Mouse (Mus musculus): ENCODE measurements around the gene Med29. TPM values are rescaled to one million over a fixed set of nuclear protein-coding genes. Genes with fewer than 3 reads are reported as not detected.

Med29 gene
- polyA plus RNA-seq, 1 experiment from 2014 or later, result 41.2 TPM

DNA sequence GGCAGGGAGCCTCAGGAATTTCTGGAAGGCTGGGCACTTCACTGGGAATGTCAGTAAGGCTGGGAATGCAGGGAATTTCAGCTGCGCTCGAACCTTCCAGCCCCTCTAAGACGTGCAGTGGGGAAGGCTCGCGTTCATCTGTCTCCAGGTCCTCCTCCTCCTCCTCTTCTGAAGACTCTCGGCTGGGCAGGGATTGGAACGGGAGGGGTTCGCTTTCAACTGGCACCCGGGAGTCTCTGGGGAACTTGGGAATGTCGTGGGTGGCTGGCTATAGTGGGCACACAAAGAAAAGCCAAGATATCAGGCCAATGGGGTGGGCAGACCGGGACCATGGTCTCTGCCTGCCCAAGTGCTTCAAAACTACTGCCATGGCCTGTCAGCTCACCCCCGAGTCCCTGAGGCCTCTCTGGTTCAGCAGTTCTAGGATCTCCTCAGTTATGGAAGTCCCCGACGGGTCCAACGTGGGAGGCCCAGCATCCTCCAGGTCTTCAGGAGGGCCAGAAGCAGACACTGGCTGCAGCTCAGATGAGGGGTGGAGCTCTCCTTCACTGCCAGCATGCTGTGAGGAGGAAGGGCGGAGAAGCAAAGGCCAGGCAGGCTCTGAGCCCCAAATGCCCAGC lies 30.0 kb downstream of the Med29 start:
- H3K4me2 ChIP-seq (ENCODE audit: low read depth, low read length), result no peak overlapping the region
- H3K9me3 ChIP-seq (replicated peaks; ENCODE audit: control insufficient read depth, low read length), result no peaks in the 10 kb centered on the region
- no peak for ATAC-seq (ENCODE audit: insufficient read depth, low FRiP score)
- H3K9ac ChIP-seq (ENCODE audit: low read length), result no peak overlapping the region
- no peak overlapping the region for H3K4me3 ChIP-seq (replicated peaks; ENCODE audit: low read length)
- H3K27me3 ChIP-seq (ENCODE audit: control insufficient read depth, insufficient read depth, low read length), result no peaks in the 10 kb centered on the region
- no peak overlapping the region for H3K27ac ChIP-seq (ENCODE audit: low read length)
- H3K4me1 ChIP-seq (ENCODE audit: control insufficient read depth, insufficient read depth, low read length), result peaks cover 12% of the 10 kb centered on the region
- WGBS, result 81% methylated on average over 16 of the region's 16 CpGs
- peaks cover 31% of the 10 kb centered on the region for H3K36me3 ChIP-seq (ENCODE audit: control insufficient read depth, insufficient read depth, low read length)

DNA sequence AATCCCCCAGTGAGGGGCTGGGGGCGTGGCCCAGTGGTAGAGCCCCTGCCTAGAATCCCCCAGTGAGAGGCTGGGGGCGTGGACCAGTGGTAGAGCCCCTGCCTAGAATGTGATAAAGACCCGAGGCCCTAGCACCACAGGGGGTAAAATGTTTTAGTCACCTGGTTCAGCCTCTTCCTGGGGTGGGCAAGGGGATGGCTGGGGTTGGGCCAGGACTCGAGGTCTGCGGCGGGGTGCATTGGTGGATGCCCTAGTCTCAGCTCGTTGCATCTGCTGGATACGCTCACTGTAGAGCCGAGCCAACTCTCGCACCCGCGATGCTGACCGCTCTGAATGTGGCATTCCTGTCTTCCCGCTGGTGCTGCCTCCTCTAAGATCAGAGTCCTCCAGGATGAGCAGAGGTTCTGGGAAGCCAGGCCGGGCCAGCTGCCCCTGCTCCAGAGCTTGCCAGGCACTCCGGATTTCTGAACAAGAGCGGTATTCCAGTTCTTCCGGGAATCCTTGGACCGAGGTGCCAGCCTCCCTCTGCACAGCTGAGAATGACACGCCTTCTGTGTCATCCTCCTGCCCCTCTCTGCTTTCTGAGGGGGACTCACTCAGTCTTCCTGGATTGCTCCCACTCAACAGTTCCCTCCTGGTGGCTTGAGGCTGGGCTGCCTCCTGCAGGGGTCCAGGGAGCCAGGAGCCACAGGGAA lies 30.7 kb downstream of the Med29 start:
- Histone ChIP-seq H3K9me3 (replicated peaks; ENCODE audit: control insufficient read depth, low read length) (no peaks in the 10 kb centered on the region), H3K4me1 (ENCODE audit: control insufficient read depth, insufficient read depth, low read length) (peaks cover 19% of the 10 kb centered on the region), H3K36me3 (ENCODE audit: control insufficient read depth, insufficient read depth, low read length) (peaks cover 31% of the 10 kb centered on the region), H3K4me2 (ENCODE audit: low read depth, low read length) (no peak overlapping the region), H3K4me3 (replicated peaks; ENCODE audit: low read length) (no peak overlapping the region), H3K9ac (ENCODE audit: low read length) (no peak overlapping the region), H3K27ac (ENCODE audit: low read length) (no peak overlapping the region), H3K27me3 (ENCODE audit: control insufficient read depth, insufficient read depth, low read length) (no peaks in the 10 kb centered on the region)
- WGBS, result 95% methylated on average over 20 of the region's 20 CpGs
- no peak for ATAC-seq (ENCODE audit: insufficient read depth, low FRiP score)

DNA sequence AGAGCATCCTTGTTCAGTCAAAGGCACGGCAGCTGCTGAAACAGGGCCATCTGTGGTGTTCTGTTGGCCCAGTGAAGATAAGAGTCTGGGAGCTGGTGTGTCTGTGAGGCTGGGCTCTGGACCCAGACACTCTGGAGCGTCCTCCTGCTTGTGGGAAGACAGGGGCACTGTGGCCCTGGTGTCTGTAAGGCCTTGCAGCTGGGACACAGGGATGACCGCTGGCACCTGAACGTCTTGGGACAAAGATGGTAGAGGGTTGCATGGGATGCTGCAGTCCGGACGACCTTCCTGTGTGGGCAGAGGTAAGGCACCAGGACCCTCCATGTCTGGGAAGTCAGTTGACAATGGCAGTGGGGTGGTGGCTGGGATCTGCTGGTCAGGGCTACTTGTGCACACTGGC lies 32.2 kb downstream of the Med29 start:
- H3K9me3 ChIP-seq (replicated peaks; ENCODE audit: control insufficient read depth, low read length), result no peaks in the 10 kb centered on the region
- no peak for ATAC-seq (ENCODE audit: insufficient read depth, low FRiP score)
- WGBS, result 89% methylated on average over 6 of the region's 6 CpGs
- no peak overlapping the region for H3K9ac ChIP-seq (ENCODE audit: low read length)
- H3K4me1 ChIP-seq (ENCODE audit: control insufficient read depth, insufficient read depth, low read length), result peaks cover 21% of the 10 kb centered on the region
- no peak overlapping the region for H3K4me3 ChIP-seq (replicated peaks; ENCODE audit: low read length)
- H3K27ac ChIP-seq (ENCODE audit: low read length), result no peak overlapping the region
- H3K27me3 ChIP-seq (ENCODE audit: control insufficient read depth, insufficient read depth, low read length), result no peaks in the 10 kb centered on the region
- no peak overlapping the region for H3K4me2 ChIP-seq (ENCODE audit: low read depth, low read length)
- H3K36me3 ChIP-seq (ENCODE audit: control insufficient read depth, insufficient read depth, low read length), result peaks cover 27% of the 10 kb centered on the region

- Histone ChIP-seq H3K4me2 (ENCODE audit: low read depth, low read length) (no peak overlapping the region), H3K9me3 (replicated peaks; ENCODE audit: control insufficient read depth, low read length) (no peaks in the 10 kb centered on the region), H3K27me3 (ENCODE audit: control insufficient read depth, insufficient read depth, low read length) (no peaks in the 10 kb centered on the region), H3K4me1 (ENCODE audit: control insufficient read depth, insufficient read depth, low read length) (peaks cover 21% of the 10 kb centered on the region), H3K4me3 (replicated peaks; ENCODE audit: low read length) (no peak overlapping the region), H3K27ac (ENCODE audit: low read length) (no peak overlapping the region), H3K9ac (ENCODE audit: low read length) (no peak overlapping the region), H3K36me3 (ENCODE audit: control insufficient read depth, insufficient read depth, low read length) (peaks cover 25% of the 10 kb centered on the region)
- ATAC-seq (ENCODE audit: insufficient read depth, low FRiP score), result no peak
- 88% methylated on average over 10 of the region's 10 CpGs for WGBS
Measured at GRCm38 (mm10) chr7:28359854-28360253, 32.7 kb downstream of the Med29 start.

DNA sequence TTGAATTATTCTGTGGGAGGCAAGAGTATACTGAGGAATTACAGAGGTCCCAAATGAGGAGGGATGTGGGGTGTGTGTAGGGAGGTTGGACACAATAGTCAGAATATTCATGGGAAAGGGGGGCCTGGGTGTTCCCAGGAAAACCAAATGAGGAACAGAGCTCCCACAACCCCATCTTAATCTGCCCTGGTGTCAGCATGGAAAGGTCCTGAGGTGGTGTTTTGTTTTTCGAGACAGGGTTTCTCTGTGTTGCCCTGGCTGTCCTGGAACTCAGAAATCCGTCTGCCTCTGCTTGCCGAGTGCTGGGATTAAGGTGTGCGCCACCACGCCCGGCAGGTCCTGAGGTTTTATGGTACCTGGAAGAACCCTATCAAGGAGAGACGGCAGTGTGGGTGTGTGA lies 34.1 kb downstream of the Med29 start:
- 49% methylated on average over 7 of the region's 7 CpGs for WGBS
- no peak overlapping the region for H3K9ac ChIP-seq (ENCODE audit: low read length)

DNA sequence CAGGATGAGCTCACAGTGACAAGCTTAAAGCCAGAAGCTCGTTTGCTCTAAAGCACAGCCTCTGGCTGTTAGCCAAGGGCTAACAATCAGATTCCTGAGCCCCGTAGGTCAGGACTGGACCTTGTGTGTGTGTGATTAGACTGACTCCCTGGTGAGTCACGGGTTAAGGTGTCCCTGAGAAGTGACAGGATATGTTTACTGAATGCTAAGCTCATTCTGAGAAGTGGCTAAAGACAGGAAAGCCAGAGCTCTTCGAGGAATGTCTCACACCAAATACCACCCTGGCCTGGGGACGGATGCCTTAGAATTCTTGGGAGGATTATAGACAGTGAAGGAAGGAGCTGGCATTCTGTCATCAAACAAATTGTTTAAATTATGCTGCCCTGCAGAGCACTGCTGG lies 34.5 kb downstream of the Med29 start:
- Histone ChIP-seq H3K36me3 (ENCODE audit: control insufficient read depth, insufficient read depth, low read length) (peaks cover 39% of the 10 kb centered on the region), H3K9ac (ENCODE audit: low read length) (peak overlapping the region; percentile 43)
- peak; percentile 25; the same call in 1 of the 2 replicates for ATAC-seq (ENCODE audit: insufficient read depth, low FRiP score)

More for the DNA sequence above, 34.1 kb downstream of the Med29 start:
- Histone ChIP-seq H3K4me3 (replicated peaks; ENCODE audit: low read length) (no peak overlapping the region), H3K27ac (ENCODE audit: low read length) (peak overlapping the region; percentile 71), H3K27me3 (ENCODE audit: control insufficient read depth, insufficient read depth, low read length) (no peaks in the 10 kb centered on the region), H3K4me2 (ENCODE audit: low read depth, low read length) (no peak overlapping the region), H3K36me3 (ENCODE audit: control insufficient read depth, insufficient read depth, low read length) (peaks cover 34% of the 10 kb centered on the region), H3K4me1 (ENCODE audit: control insufficient read depth, insufficient read depth, low read length) (peaks cover 21% of the 10 kb centered on the region), H3K9me3 (replicated peaks; ENCODE audit: control insufficient read depth, low read length) (no peaks in the 10 kb centered on the region)
- ATAC-seq (ENCODE audit: insufficient read depth, low FRiP score), result no peak

GRCm38 (mm10) chr7:28356981-28357380 lies 35.5 kb downstream of the Med29 start:
- Histone ChIP-seq H3K27ac (ENCODE audit: low read length) (peak overlapping the region; percentile 71), H3K4me3 (replicated peaks; ENCODE audit: low read length) (no peak overlapping the region), H3K36me3 (ENCODE audit: control insufficient read depth, insufficient read depth, low read length) (peaks cover 37% of the 10 kb centered on the region), H3K9me3 (replicated peaks; ENCODE audit: control insufficient read depth, low read length) (no peaks in the 10 kb centered on the region), H3K4me2 (ENCODE audit: low read depth, low read length) (0 out of 2 replicates have a peak overlapping the region, but pooled peaks have one; percentile 27), H3K4me1 (ENCODE audit: control insufficient read depth, insufficient read depth, low read length) (peaks cover 22% of the 10 kb centered on the region), H3K9ac (ENCODE audit: low read length) (peak overlapping the region; percentile 43; the same call in 1 of the 2 replicates), H3K27me3 (ENCODE audit: control insufficient read depth, insufficient read depth, low read length) (no peaks in the 10 kb centered on the region)
- peak; percentile 59 for ATAC-seq (ENCODE audit: insufficient read depth, low FRiP score)
- 10% methylated on average over 5 of the region's 5 CpGs for WGBS

More for the DNA sequence above, 34.5 kb downstream of the Med29 start:
- 1% methylated on average over 5 of the region's 5 CpGs for WGBS
- H3K4me1 ChIP-seq (ENCODE audit: control insufficient read depth, insufficient read depth, low read length), result peaks cover 21% of the 10 kb centered on the region
- no peak overlapping the region for H3K4me3 ChIP-seq (replicated peaks; ENCODE audit: low read length)
- H3K27me3 ChIP-seq (ENCODE audit: control insufficient read depth, insufficient read depth, low read length), result no peaks in the 10 kb centered on the region
- no peaks in the 10 kb centered on the region for H3K9me3 ChIP-seq (replicated peaks; ENCODE audit: control insufficient read depth, low read length)
- peak overlapping the region; percentile 71 for H3K27ac ChIP-seq (ENCODE audit: low read length)
- H3K4me2 ChIP-seq (ENCODE audit: low read depth, low read length), result peak overlapping the region; percentile 27

DNA sequence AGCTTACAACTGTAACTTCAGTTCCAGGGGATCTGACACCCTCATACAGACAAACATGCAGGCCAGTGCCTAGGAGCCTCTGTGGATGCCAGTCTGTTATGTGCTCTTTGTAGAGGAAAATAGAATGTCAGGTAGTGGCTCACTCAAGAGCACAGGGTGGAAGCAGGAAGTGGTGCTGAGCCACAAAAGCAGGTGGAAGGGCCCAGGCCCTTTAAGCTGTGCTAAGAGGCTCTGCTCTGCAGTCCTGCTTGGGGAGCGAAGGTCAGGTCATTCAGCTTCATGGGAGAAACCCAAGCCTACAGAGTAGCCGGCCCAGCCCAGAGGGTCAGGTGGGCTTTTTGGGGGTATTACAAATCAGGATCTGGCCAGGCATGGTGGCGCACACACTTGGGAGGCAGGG lies 37.3 kb downstream of the Med29 start:
- H3K9ac ChIP-seq (ENCODE audit: low read length), result no peak overlapping the region
- no peak for ATAC-seq (ENCODE audit: insufficient read depth, low FRiP score)
- no peak overlapping the region for H3K27ac ChIP-seq (ENCODE audit: low read length)
- H3K4me2 ChIP-seq (ENCODE audit: low read depth, low read length), result no peak overlapping the region
- H3K36me3 ChIP-seq (ENCODE audit: control insufficient read depth, insufficient read depth, low read length), result peaks cover 28% of the 10 kb centered on the region
- H3K9me3 ChIP-seq (replicated peaks; ENCODE audit: control insufficient read depth, low read length), result no peaks in the 10 kb centered on the region
- peaks cover 28% of the 10 kb centered on the region for H3K4me1 ChIP-seq (ENCODE audit: control insufficient read depth, insufficient read depth, low read length)
- H3K4me3 ChIP-seq (replicated peaks; ENCODE audit: low read length), result no peak overlapping the region
- H3K27me3 ChIP-seq (ENCODE audit: control insufficient read depth, insufficient read depth, low read length), result no peaks in the 10 kb centered on the region
- WGBS, result 83% methylated on average over 3 of the region's 3 CpGs

GRCm38 (mm10) chr7:28354596-28354995 lies 37.9 kb downstream of the Med29 start:
- Histone ChIP-seq H3K9me3 (replicated peaks; ENCODE audit: control insufficient read depth, low read length) (no peaks in the 10 kb centered on the region), H3K4me2 (ENCODE audit: low read depth, low read length) (no peak overlapping the region), H3K36me3 (ENCODE audit: control insufficient read depth, insufficient read depth, low read length) (peaks cover 23% of the 10 kb centered on the region), H3K27ac (ENCODE audit: low read length) (no peak overlapping the region), H3K9ac (ENCODE audit: low read length) (no peak overlapping the region), H3K27me3 (ENCODE audit: control insufficient read depth, insufficient read depth, low read length) (no peaks in the 10 kb centered on the region), H3K4me3 (replicated peaks; ENCODE audit: low read length) (no peak overlapping the region), H3K4me1 (ENCODE audit: control insufficient read depth, insufficient read depth, low read length) (peaks cover 28% of the 10 kb centered on the region)
- ATAC-seq (ENCODE audit: insufficient read depth, low FRiP score), result no peak
- 88% methylated on average over 3 of the region's 3 CpGs for WGBS

Measured in stomach, embryonic 16.5 days (tissue).